Mouse (Mus musculus) lung, embryonic 16.5 days (tissue): ENCODE measurements around the gene Apopt1. TPM values are rescaled to one million over a fixed set of nuclear protein-coding genes. Genes with fewer than 3 reads are reported as not detected.
A peak's percentile ranks its signal among the peaks of the same experiment; 100 is the strongest.
"Not testable (repeated sequence)": the region's sequence is repeated elsewhere in the genome, so short reads cannot be mapped to it uniquely, and the experiment has no call there.

Source experiments
- ATAC-seq: fragments of 200-750 bp; cut with Nextera tagmentation; 2 replicates; pipeline ENCODE4 v1.8.0; 2017; ENCODE audit warnings: low read depth, mild to moderate bottlenecking, moderate library complexity
- H3K27ac ChIP-seq: fragments of 300-500 bp; sonication (generic); 2 replicates; pipeline ENCODE4 v1.5.1; 2014; ENCODE audit warnings: mild to moderate bottlenecking, control low read depth, low read length
- H3K27me3 ChIP-seq: fragments of 300-500 bp; sonication (generic); 2 replicates; pipeline ENCODE4 v1.6.1; 2014; ENCODE audit warnings: low read depth, low read length, mixed read lengths; ENCODE audit not compliant: control insufficient read depth, insufficient read depth
- H3K36me3 ChIP-seq: fragments of 300-500 bp; sonication (generic); 2 replicates; pipeline ENCODE4 v1.6.1; 2014; ENCODE audit warnings: low read length; ENCODE audit not compliant: control insufficient read depth, insufficient read depth
- H3K4me1 ChIP-seq: fragments of 300-500 bp; sonication (generic); replicated peaks from 2 replicates; pipeline ENCODE4 v1.6.1; 2014; ENCODE audit warnings: low read length, mixed read lengths; ENCODE audit not compliant: control insufficient read depth, insufficient read depth
- H3K4me2 ChIP-seq: fragments of 300-500 bp; sonication (generic); 2 replicates; pipeline ENCODE4 v1.6.1; 2014; ENCODE audit warnings: low read depth, low read length, control low read depth
- H3K4me3 ChIP-seq: fragments of 300-500 bp; sonication (generic); 2 replicates; pipeline ENCODE4 v1.5.1; 2014; ENCODE audit warnings: mild to moderate bottlenecking, low read length, control low read depth
- H3K9ac ChIP-seq: fragments of 300-500 bp; sonication (generic); 2 replicates; pipeline ENCODE4 v1.6.1; 2014; ENCODE audit warnings: low read length, control low read depth
- H3K9me3 ChIP-seq: fragments of 300-500 bp; sonication (generic); 2 replicates; pipeline ENCODE4 v1.6.1; 2016; ENCODE audit warnings: low read length; ENCODE audit not compliant: control insufficient read depth
- WGBS: fragments of 180-500 bp; shearing (Covaris S2); extraction: QIAGEN DNeasy Blood & Tissue Kit; methylation state at CpG from one replicate; pipeline ENCODE4 v1.1.7; 2014; 5-methylcytosine and 5-hydroxymethylcytosine counted together
- polyA plus RNA-seq: library from polyadenylated mRNA; unstranded; fragments of >200 nt; fragmentation: Nextera tagmentation; extraction: Ambion mirVana; gene quantifications from 2 replicates; pipeline ENCODE4 v1.2.1, GENCODE M21; 2015

Apopt1 gene
- polyA plus RNA-seq, 1 experiment from 2014 or later, result 45.7 TPM

DNA sequence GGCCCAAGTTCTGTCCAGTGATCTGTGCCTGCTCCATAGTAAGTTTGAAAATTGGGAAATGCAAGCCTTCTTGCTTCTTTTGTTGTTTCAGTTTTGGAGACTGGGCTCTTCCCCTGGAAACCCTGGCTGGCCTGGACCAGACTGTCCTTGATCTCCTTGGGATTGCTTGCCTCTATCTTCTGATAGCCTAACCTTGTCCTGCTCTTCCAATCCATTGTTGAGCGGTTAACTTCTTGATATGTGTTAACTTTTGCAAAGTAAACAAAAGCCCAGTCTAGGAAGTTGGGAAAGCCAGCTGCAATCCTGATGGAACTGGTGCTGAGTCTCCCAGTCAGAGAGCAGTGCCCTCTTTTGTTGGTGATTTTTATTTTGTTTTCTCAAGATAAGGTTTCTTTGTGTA lies 14.9 kb downstream of the Apopt1 start:
- ATAC-seq, result no peak
- no peaks in the 10 kb centered on the region for H3K27me3 ChIP-seq
- H3K4me2 ChIP-seq, result no peak overlapping the region
- H3K4me3 ChIP-seq, result no peak overlapping the region
- H3K27ac ChIP-seq, result no peak overlapping the region
- no peaks in the 10 kb centered on the region for H3K9me3 ChIP-seq
- WGBS, result 71% methylated on average over 1 of the region's 1 CpGs
- peaks cover 3% of the 10 kb centered on the region; the same call in 1 of the 2 replicates for H3K4me1 ChIP-seq
- peaks cover 7% of the 10 kb centered on the region for H3K36me3 ChIP-seq
- no peak overlapping the region for H3K9ac ChIP-seq

GRCm38 (mm10) chr12:111731822-111732807 lies 19.1 kb downstream of the Apopt1 start:
- peaks cover 5% of the 10 kb centered on the region; the same call in 1 of the 2 replicates for H3K36me3 ChIP-seq
- no peaks in the 10 kb centered on the region for H3K27me3 ChIP-seq
- H3K27ac ChIP-seq, result no peak overlapping the region
- peak overlapping the region; percentile 35; the same call in 1 of the 2 replicates for H3K4me2 ChIP-seq
- H3K4me1 ChIP-seq, result peaks cover 3% of the 10 kb centered on the region; the same call in 1 of the 2 replicates
- ATAC-seq, result peak; percentile 94
- peak overlapping the region; percentile 8; the same call in 1 of the 2 replicates for H3K4me3 ChIP-seq
- WGBS, result 32% methylated on average over 30 of the region's 30 CpGs
- H3K9ac ChIP-seq, result peak overlapping the region; percentile 8; the same call in 1 of the 2 replicates
- no peaks in the 10 kb centered on the region for H3K9me3 ChIP-seq

GRCm38 (mm10) chr12:111732921-111733320 lies 19.9 kb downstream of the Apopt1 start:
- no peak overlapping the region for H3K4me3 ChIP-seq
- H3K9me3 ChIP-seq, result no peaks in the 10 kb centered on the region
- WGBS, result 45% methylated on average over 5 of the region's 5 CpGs
- no peaks in the 10 kb centered on the region for H3K27me3 ChIP-seq
- H3K36me3 ChIP-seq, result peaks cover 5% of the 10 kb centered on the region; the same call in 1 of the 2 replicates
- H3K9ac ChIP-seq, result peak overlapping the region; percentile 8; the same call in 1 of the 2 replicates
- ATAC-seq, result peak; percentile 23
- H3K27ac ChIP-seq, result no peak overlapping the region
- H3K4me2 ChIP-seq, result no peak overlapping the region
- peaks cover 3% of the 10 kb centered on the region; the same call in 1 of the 2 replicates for H3K4me1 ChIP-seq

- ATAC-seq, result no peak
- WGBS, result 81% methylated on average over 3 of the region's 3 CpGs
- H3K27me3 ChIP-seq, result no peaks in the 10 kb centered on the region
Observed at GRCm38 (mm10) chr12:111734912-111735311, 21.9 kb downstream of the Apopt1 start.

DNA sequence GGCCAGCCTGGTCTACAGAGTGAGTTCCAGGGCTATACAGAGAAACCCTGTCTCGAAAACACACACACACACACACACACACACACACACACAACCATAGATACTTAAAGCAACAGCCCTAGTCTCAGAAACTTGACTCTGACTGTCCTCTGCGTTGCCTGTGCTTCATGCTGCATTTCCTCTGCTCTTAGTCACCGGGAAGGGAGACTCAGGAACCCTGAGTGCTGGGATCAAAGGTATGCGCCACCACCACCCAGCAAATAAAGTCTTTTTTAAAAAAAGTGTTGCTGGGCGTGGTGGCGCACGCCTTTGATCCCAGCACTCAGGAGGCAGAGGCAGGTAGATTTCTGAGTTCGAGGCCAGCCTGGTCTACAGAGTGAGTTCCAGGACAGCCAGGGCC lies 23.6 kb downstream of the Apopt1 start:
- not testable (repeated sequence) for H3K9ac ChIP-seq, H3K4me3 ChIP-seq, H3K9me3 ChIP-seq, H3K4me2 ChIP-seq, H3K4me1 ChIP-seq, H3K27ac ChIP-seq, ATAC-seq, H3K27me3 ChIP-seq, H3K36me3 ChIP-seq
- WGBS, result 85% methylated on average over 8 of the region's 8 CpGs

More at GRCm38 (mm10) chr12:111734912-111735311, 21.9 kb downstream of the Apopt1 start:
- Histone ChIP-seq H3K9me3 (no peaks in the 10 kb centered on the region), H3K4me1 (peaks cover 3% of the 10 kb centered on the region; the same call in 1 of the 2 replicates), H3K27ac (no peak overlapping the region), H3K9ac (no peak overlapping the region), H3K4me3 (no peak overlapping the region), H3K36me3 (peaks cover 3% of the 10 kb centered on the region; the same call in 1 of the 2 replicates), H3K4me2 (no peak overlapping the region)

GRCm38 (mm10) chr12:111737370-111737769 lies 24.3 kb downstream of the Apopt1 start:
- Histone ChIP-seq H3K27me3 (no peaks in the 10 kb centered on the region), H3K27ac (no peak overlapping the region), H3K4me3 (no peak overlapping the region), H3K9ac (no peak overlapping the region), H3K36me3 (no peaks in the 10 kb centered on the region), H3K9me3 (no peaks in the 10 kb centered on the region), H3K4me2 (no peak overlapping the region), H3K4me1 (0 out of 2 replicates have a peak, but pooled peaks cover under 1% of the 10 kb centered on the region)
- 58% methylated on average over 9 of the region's 9 CpGs for WGBS
- no peak for ATAC-seq

DNA sequence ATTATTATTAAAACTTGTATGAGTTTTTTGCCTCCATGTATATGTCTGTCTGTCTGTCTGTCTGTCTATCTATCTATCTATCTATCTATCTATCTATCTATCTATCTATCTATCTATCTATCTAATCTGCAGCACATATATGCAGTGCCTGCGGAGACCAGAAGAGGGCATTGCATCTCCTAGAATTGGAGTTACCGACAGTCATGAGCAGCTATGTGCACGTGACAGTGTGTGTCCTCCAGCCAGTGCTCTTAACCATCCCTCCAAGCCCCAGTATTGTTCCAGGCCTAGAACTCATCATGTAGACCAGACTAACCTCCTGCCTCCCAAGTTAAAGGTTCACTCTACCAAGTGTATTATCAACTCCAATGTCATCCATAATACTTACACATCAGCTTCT lies 25.7 kb downstream of the Apopt1 start:
- H3K4me1 ChIP-seq, result no peaks in the 10 kb centered on the region; the same call in 1 of the 2 replicates
- ATAC-seq, result 0 out of 2 replicates have a peak, but pooled peaks have one; percentile 40
- H3K36me3 ChIP-seq, result no peaks in the 10 kb centered on the region
- H3K9ac ChIP-seq, result no peak overlapping the region
- no peak overlapping the region for H3K4me2 ChIP-seq
- no peak overlapping the region for H3K4me3 ChIP-seq
- 13% methylated on average over 3 of the region's 3 CpGs for WGBS
- H3K27ac ChIP-seq, result no peak overlapping the region
- H3K9me3 ChIP-seq, result no peaks in the 10 kb centered on the region
- no peaks in the 10 kb centered on the region for H3K27me3 ChIP-seq

- Histone ChIP-seq H3K9ac (no peak overlapping the region), H3K27ac (no peak overlapping the region), H3K4me2 (no peak overlapping the region), H3K4me1 (peaks cover 11% of the 10 kb centered on the region), H3K36me3 (no peaks in the 10 kb centered on the region), H3K27me3 (no peaks in the 10 kb centered on the region), H3K4me3 (no peak overlapping the region), H3K9me3 (no peaks in the 10 kb centered on the region)
- no peak for ATAC-seq
- WGBS, result 77% methylated on average over 8 of the region's 8 CpGs
Observed at GRCm38 (mm10) chr12:111741338-111741737, 28.3 kb downstream of the Apopt1 start.

DNA sequence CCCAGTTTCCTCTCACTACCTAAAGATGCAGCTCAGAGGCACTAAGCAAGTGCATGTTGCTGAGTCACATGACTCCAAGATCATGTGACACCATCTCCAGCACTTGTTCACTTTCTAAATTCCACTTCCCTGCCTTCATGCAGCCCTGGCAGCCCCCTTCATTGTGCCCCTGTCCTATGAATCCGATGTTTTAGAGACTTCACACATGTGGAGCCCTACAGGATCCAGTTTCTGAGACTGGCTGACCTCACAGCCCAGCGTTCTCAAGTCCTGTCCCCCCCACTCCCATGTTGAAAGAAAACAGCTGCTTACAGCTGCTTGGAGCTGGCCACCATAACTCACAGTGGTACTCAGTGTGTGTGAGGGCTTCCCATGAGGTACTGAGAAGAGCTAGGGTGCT lies 30.4 kb downstream of the Apopt1 start:
- Histone ChIP-seq H3K27ac (peak overlapping the region; percentile 63; the same call in 1 of the 2 replicates), H3K27me3 (no peaks in the 10 kb centered on the region), H3K9me3 (no peaks in the 10 kb centered on the region), H3K9ac (no peak overlapping the region), H3K4me3 (no peak overlapping the region), H3K36me3 (no peaks in the 10 kb centered on the region), H3K4me2 (no peak overlapping the region), H3K4me1 (peaks cover 15% of the 10 kb centered on the region)
- 45% methylated on average over 2 of the region's 2 CpGs for WGBS
- peak; percentile 83 for ATAC-seq
